Mouse (Mus musculus) forebrain, embryonic 10.5 days (tissue): Measurements from ENCODE around the gene Mob2. TPM values are rescaled to one million over a fixed set of nuclear protein-coding genes. Genes with fewer than 3 reads are reported as not detected.

Source experiments
- DNase-seq: peaks from one replicate; pipeline ENCODE4 v3.0.0-alpha.2; 2017; ENCODE audit warnings: low spot score; ENCODE audit errors: extremely low spot score
- H3K27ac ChIP-seq: fragments of 300-500 bp; sonication (generic); 2 replicates; pipeline ENCODE4 v1.5.1; 2016; ENCODE audit warnings: mild to moderate bottlenecking
- H3K27me3 ChIP-seq: fragments of 300-500 bp; sonication (generic); 2 replicates; pipeline ENCODE4 v1.6.1; 2016; ENCODE audit warnings: mild to moderate bottlenecking; ENCODE audit not compliant: poor library complexity, severe bottlenecking
- H3K36me3 ChIP-seq: fragments of 300-500 bp; sonication (generic); replicated peaks from 2 replicates; pipeline ENCODE4 v1.6.1; 2016; ENCODE audit warnings: mild to moderate bottlenecking, moderate library complexity
- H3K4me1 ChIP-seq: fragments of 300-500 bp; sonication (generic); 2 replicates; pipeline ENCODE4 v1.6.1; 2016
- H3K4me3 ChIP-seq: fragments of 300-500 bp; sonication (generic); 2 replicates; pipeline ENCODE4 v1.5.1; 2016; ENCODE audit warnings: mild to moderate bottlenecking, moderate library complexity
- H3K9me3 ChIP-seq: fragments of 300-500 bp; sonication (generic); 2 replicates; pipeline ENCODE4 v1.6.1; 2016; ENCODE audit warnings: mild to moderate bottlenecking, moderate library complexity
- WGBS: fragments of 180-500 bp; shearing (Covaris S2); methylation state at CpG from one replicate; pipeline ENCODE4 v1.1.7; 2016; 5-methylcytosine and 5-hydroxymethylcytosine counted together
- polyA plus RNA-seq: library from polyadenylated mRNA; unstranded; fragments of >200 nt; fragmentation: Nextera tagmentation; extraction: Ambion mirVana; gene quantifications from 2 replicates; pipeline ENCODE4 v1.2.1, GENCODE M21; 2016

Gene Mob2
- polyA plus RNA-seq, 1 experiment from 2014 or later = 60.9 TPM

- Histone ChIP-seq H3K27ac (0 out of 2 replicates have a peak overlapping the region, but pooled peaks have one; percentile 30), H3K27me3 (no peaks in the 10 kb centered on the region), H3K4me1 (peaks cover 9% of the 10 kb centered on the region), H3K36me3 (no peaks in the 10 kb centered on the region), H3K9me3 (no peaks in the 10 kb centered on the region), H3K4me3 (no peak overlapping the region)
- WGBS = 71% methylated on average over 4 of the region's 4 CpGs
- DNase-seq = peak; percentile 31
Measured at GRCm38 (mm10) chr7:142037553-142038170, 23.2 kb downstream of the Mob2 start.

- Histone ChIP-seq H3K27ac (no peak overlapping the region), H3K4me3 (no peak overlapping the region), H3K36me3 (no peaks in the 10 kb centered on the region), H3K9me3 (no peaks in the 10 kb centered on the region), H3K27me3 (no peaks in the 10 kb centered on the region), H3K4me1 (peaks cover 9% of the 10 kb centered on the region)
- WGBS = 75% methylated on average over 2 of the region's 2 CpGs
- DNase-seq = no peak
Measured at GRCm38 (mm10) chr7:142035048-142035811, 25.6 kb downstream of the Mob2 start.

- Histone ChIP-seq H3K4me3 (no peak overlapping the region), H3K27me3 (no peaks in the 10 kb centered on the region), H3K27ac (no peak overlapping the region), H3K4me1 (peaks cover 9% of the 10 kb centered on the region), H3K36me3 (no peaks in the 10 kb centered on the region), H3K9me3 (no peaks in the 10 kb centered on the region)
- 87% methylated on average over 2 of the region's 2 CpGs for WGBS
- no peak for DNase-seq
Measured at GRCm38 (mm10) chr7:142034198-142034597, 26.7 kb downstream of the Mob2 start.

- H3K27me3 ChIP-seq = no peaks in the 10 kb centered on the region
- peaks cover 10% of the 10 kb centered on the region for H3K4me1 ChIP-seq
- no peak overlapping the region for H3K4me3 ChIP-seq
- no peak overlapping the region for H3K27ac ChIP-seq
- no peaks in the 10 kb centered on the region for H3K9me3 ChIP-seq
- H3K36me3 ChIP-seq = no peaks in the 10 kb centered on the region
- no peak for DNase-seq
Measured at GRCm38 (mm10) chr7:142030073-142030472, 30.8 kb downstream of the Mob2 start.

GRCm38 (mm10) chr7:142025926-142026325 is 34.9 kb downstream of the Mob2 start:
- DNase-seq = no peak
- 84% methylated on average over 4 of the region's 4 CpGs for WGBS
- H3K27ac ChIP-seq = no peak overlapping the region

GRCm38 (mm10) chr7:142025196-142025595 is 35.7 kb downstream of the Mob2 start:
- H3K36me3 ChIP-seq = no peaks in the 10 kb centered on the region
- no peak overlapping the region for H3K4me3 ChIP-seq
- H3K4me1 ChIP-seq = peaks cover 17% of the 10 kb centered on the region
- DNase-seq = no peak
- WGBS = 94% methylated on average over 2 of the region's 2 CpGs
- no peak overlapping the region for H3K27ac ChIP-seq
- H3K9me3 ChIP-seq = no peaks in the 10 kb centered on the region
- H3K27me3 ChIP-seq = no peaks in the 10 kb centered on the region

More at GRCm38 (mm10) chr7:142025926-142026325, 34.9 kb downstream of the Mob2 start:
- H3K4me3 ChIP-seq = no peak overlapping the region
- H3K27me3 ChIP-seq = no peaks in the 10 kb centered on the region
- no peaks in the 10 kb centered on the region for H3K9me3 ChIP-seq
- H3K4me1 ChIP-seq = peaks cover 13% of the 10 kb centered on the region
- H3K36me3 ChIP-seq = no peaks in the 10 kb centered on the region

- no peak overlapping the region for H3K27ac ChIP-seq
- DNase-seq = no peak
- H3K4me1 ChIP-seq = peaks cover 21% of the 10 kb centered on the region
- H3K4me3 ChIP-seq = no peak overlapping the region
- no peaks in the 10 kb centered on the region for H3K27me3 ChIP-seq
- 76% methylated on average over 3 of the region's 3 CpGs for WGBS
- H3K36me3 ChIP-seq = peaks cover 6% of the 10 kb centered on the region
- H3K9me3 ChIP-seq = no peaks in the 10 kb centered on the region
Measured at GRCm38 (mm10) chr7:142020827-142021226, 40.0 kb downstream of the Mob2 start.

GRCm38 (mm10) chr7:142019699-142020098 is 41.2 kb downstream of the Mob2 start:
- Histone ChIP-seq H3K4me1 (peaks cover 21% of the 10 kb centered on the region), H3K27me3 (no peaks in the 10 kb centered on the region), H3K27ac (no peak overlapping the region), H3K36me3 (peaks cover 17% of the 10 kb centered on the region), H3K9me3 (no peaks in the 10 kb centered on the region), H3K4me3 (no peak overlapping the region)
- DNase-seq = no peak
- 57% methylated on average over 2 of the region's 2 CpGs for WGBS

GRCm38 (mm10) chr7:142016562-142016961 is 44.3 kb downstream of the Mob2 start:
- H3K4me3 ChIP-seq = no peak overlapping the region
- no peaks in the 10 kb centered on the region for H3K27me3 ChIP-seq
- H3K9me3 ChIP-seq = no peaks in the 10 kb centered on the region
- H3K4me1 ChIP-seq = peaks cover 21% of the 10 kb centered on the region
- no peak overlapping the region for H3K27ac ChIP-seq
- DNase-seq = no peak
- peaks cover 42% of the 10 kb centered on the region for H3K36me3 ChIP-seq
- WGBS = 68% methylated on average over 1 of the region's 1 CpGs

- H3K4me1 ChIP-seq = 0 out of 2 replicates have a peak, but pooled peaks cover 7% of the 10 kb centered on the region
- 84% methylated on average over 17 of the region's 22 CpGs for WGBS
- no peaks in the 10 kb centered on the region for H3K9me3 ChIP-seq
- H3K27me3 ChIP-seq = no peaks in the 10 kb centered on the region
- no peak overlapping the region for H3K4me3 ChIP-seq
- no peak for DNase-seq
- peaks cover 97% of the 10 kb centered on the region for H3K36me3 ChIP-seq
- no peak overlapping the region for H3K27ac ChIP-seq
Measured at GRCm38 (mm10) chr7:142001597-142002340, 59.1 kb downstream of the Mob2 start.

GRCm38 (mm10) chr7:142000661-142001060 is 60.2 kb downstream of the Mob2 start:
- Histone ChIP-seq H3K27ac (no peak overlapping the region), H3K4me3 (no peak overlapping the region), H3K4me1 (0 out of 2 replicates have a peak, but pooled peaks cover 7% of the 10 kb centered on the region), H3K9me3 (no peaks in the 10 kb centered on the region), H3K36me3 (peaks cover 98% of the 10 kb centered on the region), H3K27me3 (no peaks in the 10 kb centered on the region)
- no peak for DNase-seq
- 86% methylated on average over 3 of the region's 3 CpGs for WGBS

GRCm38 (mm10) chr7:141994121-141994520 is 66.7 kb downstream of the Mob2 start:
- no peaks in the 10 kb centered on the region for H3K9me3 ChIP-seq
- H3K4me1 ChIP-seq = peaks cover 3% of the 10 kb centered on the region; the same call in 1 of the 2 replicates
- WGBS = 93% methylated on average over 4 of the region's 4 CpGs
- H3K4me3 ChIP-seq = no peak overlapping the region
- H3K27ac ChIP-seq = no peak overlapping the region
- no peaks in the 10 kb centered on the region for H3K27me3 ChIP-seq
- peaks cover 100% of the 10 kb centered on the region for H3K36me3 ChIP-seq
- DNase-seq = no peak

GRCm38 (mm10) chr7:141991183-141991582 is 69.7 kb downstream of the Mob2 start:
- Histone ChIP-seq H3K4me3 (no peak overlapping the region), H3K4me1 (peaks cover 3% of the 10 kb centered on the region; the same call in 1 of the 2 replicates), H3K27me3 (no peaks in the 10 kb centered on the region), H3K9me3 (no peaks in the 10 kb centered on the region), H3K36me3 (peaks cover 100% of the 10 kb centered on the region), H3K27ac (no peak overlapping the region)
- DNase-seq = no peak
- 85% methylated on average over 2 of the region's 2 CpGs for WGBS
